In the genomic region with DNA sequence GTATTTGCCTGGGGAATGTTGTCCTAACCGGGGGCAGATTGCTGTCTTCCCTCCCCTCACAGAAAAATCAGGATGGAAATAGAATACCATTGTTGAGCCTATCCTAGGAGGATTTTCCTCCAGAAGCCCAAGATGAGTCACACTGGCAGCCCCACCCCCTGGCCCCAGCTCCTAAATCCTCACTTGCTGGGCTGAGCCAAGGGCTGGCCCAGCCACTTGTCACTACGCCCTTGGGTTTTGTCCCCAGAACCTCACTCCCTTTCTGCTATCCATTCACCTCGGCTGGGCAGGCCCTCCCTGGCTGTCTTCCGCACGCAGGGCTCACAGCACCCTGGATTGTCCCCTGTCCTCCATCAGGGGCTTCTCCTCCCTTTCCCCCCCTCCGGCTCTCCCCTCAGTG, we compare ENCODE assay signal across 10 mouse cellular contexts. TPM values are rescaled to one million over a fixed set of nuclear protein-coding genes. Genes with fewer than 3 reads are reported as not detected.
DNase-seq lines count a peak whose midpoint lies in the region; ATAC-seq lines count a peak whose summit lies in the region.
"Had no signal": no experiment of that assay in that cellular context is flagged by ENCODE, and none has a peak within 500 bp of the region (broad histone marks: within the 10 kb centered on the region; RNA-seq: fewer than 3 reads in every experiment).

No protein-coding gene starts in this region.

- no peak overlapping the region for H3K4me3 ChIP-seq in embryonic facial prominence, embryonic 14.5 days (ENCODE audit: low read depth, low read length)
- H3K4me3 ChIP-seq: erythroblast, embryonic 14.5 days; megakaryocyte, embryonic 14.5 days had no signal

- peak; percentile 67 for ATAC-seq in embryonic facial prominence, embryonic 14.5 days (ENCODE audit: low read depth)

- WGBS in embryonic facial prominence, embryonic 14.5 days: 35% methylated on average over 6 of the region's 6 CpGs

- peak overlapping the region; percentile 20 for H3K4me2 ChIP-seq in embryonic facial prominence, embryonic 14.5 days (ENCODE audit: low read depth, low read length)

- H3K9ac ChIP-seq in embryonic facial prominence, embryonic 14.5 days (ENCODE audit: low read depth, low read length): peak overlapping the region; percentile 4; the same call in 1 of the 2 replicates

- no peaks in the 10 kb centered on the region for H3K36me3 ChIP-seq in embryonic facial prominence, embryonic 14.5 days (ENCODE audit: control insufficient read depth, insufficient read depth, low read length)

- H3K27ac ChIP-seq in embryonic facial prominence, embryonic 14.5 days (replicated peaks; ENCODE audit: low read depth, low read length): peak overlapping the region; percentile 46

- H3K4me1 ChIP-seq in embryonic facial prominence, embryonic 14.5 days (ENCODE audit: control insufficient read depth, insufficient read depth, low read length): peaks cover 70% of the 10 kb centered on the region

- intact Hi-C loops in heart, postnatal 36 days (cut with DNase I): loop anchor here (2.0 kb wide), 2 partner anchors 22 to 34 kb away; no protein-coding TSS in a partner anchor

- DNase-seq in cerebellum, adult 11 months: peak; percentile 33
- no peak for DNase-seq in cerebellum, postnatal 4 days (ENCODE audit: low spot score in 2 of 2)
- DNase-seq in adipocyte (ENCODE audit: low spot score): peak; percentile 66
- peak; percentile 87 for DNase-seq in embryonic facial prominence, embryonic 14.5 days (ENCODE audit: low spot score)
- DNase-seq in heart, postnatal 36 days: peak; percentile 76 to 77
- DNase-seq in lung, postnatal 10 days: peak; percentile 89
- peak; percentile 49 for DNase-seq in urinary bladder, postnatal 25 days (ENCODE audit: low spot score)
- no peak for DNase-seq in embryo, embryonic 10.5 days (ENCODE audit: low spot score)

- H3K27me3 ChIP-seq in embryonic facial prominence, embryonic 14.5 days (replicated peaks; ENCODE audit: control insufficient read depth, insufficient read depth, low read length): no peaks in the 10 kb centered on the region

- no peaks in the 10 kb centered on the region for H3K9me3 ChIP-seq in embryonic facial prominence, embryonic 14.5 days (ENCODE audit: control insufficient read depth, low read length)
- H3K9me3 ChIP-seq: megakaryocyte, embryonic 14.5 days had no signal

RNA-seq across cellular contexts. Expression of gene Dusp7, which starts 23.3 kb away (rescaled TPM):
- polyA plus RNA-seq in embryonic facial prominence, embryonic 14.5 days (2014; fragmentation: Nextera tagmentation; extraction: Ambion mirVana): 44.0 and 48.4 TPM in 2 replicates
- total RNA-seq in heart, postnatal 36 days (2021): 10 to 100 TPM; 56.6 to 56.8 TPM

Comparison
In these comparisons a context has a peak if more than half of its experiments do, and no peak if none do; other contexts are left out.
1. DNase-seq: peak in cerebellum, adult 11 months (single experiment), adipocyte (single experiment), embryonic facial prominence, embryonic 14.5 days (single experiment), heart, postnatal 36 days (2 of 2), lung, postnatal 10 days (single experiment) and urinary bladder, postnatal 25 days (single experiment); none in cerebellum, postnatal 4 days (0 of 2) and embryo, embryonic 10.5 days (single experiment).